Mouse (Mus musculus) neural tube, embryonic 14.5 days (tissue): ENCODE measurements around the gene Stat5a. TPM values are rescaled to one million over a fixed set of nuclear protein-coding genes. Genes with fewer than 3 reads are reported as not detected.

Experiments
- ATAC-seq: fragments of 200-750 bp; cut with Nextera tagmentation; 2 replicates; pipeline ENCODE4 v1.8.0; 2017; ENCODE audit warnings: low read depth, mild to moderate bottlenecking, moderate TSS enrichment, moderate library complexity
- H3K27ac ChIP-seq: fragments of 300-500 bp; sonication (generic); 2 replicates; pipeline ENCODE4 v1.5.1; 2014; ENCODE audit warnings: low read depth, mild to moderate bottlenecking, control low read depth, low read length, moderate library complexity, mixed read lengths
- H3K27me3 ChIP-seq: fragments of 300-500 bp; sonication (generic); 2 replicates; pipeline ENCODE4 v1.6.1; 2014; ENCODE audit warnings: low read length; ENCODE audit not compliant: control insufficient read depth, insufficient read depth
- H3K36me3 ChIP-seq: fragments of 300-500 bp; sonication (generic); 2 replicates; pipeline ENCODE4 v1.6.1; 2014; ENCODE audit warnings: low read length, mixed read lengths; ENCODE audit not compliant: control insufficient read depth, insufficient read depth
- H3K4me1 ChIP-seq: fragments of 300-500 bp; sonication (generic); 2 replicates; pipeline ENCODE4 v1.6.1; 2014; ENCODE audit warnings: low read length; ENCODE audit not compliant: control insufficient read depth, insufficient read depth
- H3K4me2 ChIP-seq: fragments of 300-500 bp; sonication (generic); 2 replicates; pipeline ENCODE4 v1.6.1; 2014; ENCODE audit warnings: mild to moderate bottlenecking, low read depth, low read length, control low read depth
- H3K4me3 ChIP-seq: fragments of 300-500 bp; sonication (generic); 2 replicates; pipeline ENCODE4 v1.5.1; 2014; ENCODE audit warnings: low read depth, low read length, control low read depth, mixed read lengths
- H3K9ac ChIP-seq: fragments of 300-500 bp; sonication (generic); replicated peaks from 2 replicates; pipeline ENCODE4 v1.6.1; 2014; ENCODE audit warnings: low read depth, mild to moderate bottlenecking, control low read depth, low read length, mixed read lengths
- H3K9me3 ChIP-seq: fragments of 300-500 bp; sonication (generic); 2 replicates; pipeline ENCODE4 v1.6.1; 2016; ENCODE audit warnings: low read length; ENCODE audit not compliant: control insufficient read depth
- WGBS: fragments of 180-500 bp; shearing (Covaris S2); extraction: QIAGEN DNeasy Blood & Tissue Kit; methylation state at CpG from one replicate; pipeline ENCODE4 v1.1.7; 2014; 5-methylcytosine and 5-hydroxymethylcytosine counted together
- polyA plus RNA-seq: library from polyadenylated mRNA; unstranded; fragments of >200 nt; fragmentation: Nextera tagmentation; extraction: Ambion mirVana; gene quantifications from 2 replicates; pipeline ENCODE4 v1.2.1, GENCODE M21; 2014

The Stat5a gene
- 1.3 and 1.8 TPM in 2 replicates for polyA plus RNA-seq

GRCm38 (mm10) chr11:100858935-100859578 is at the start of gene Stat5a:
Gene Stat5a (plus strand): TSS chr11:100859351.
- H3K4me3 ChIP-seq, result peak within 1 kb of the TSS; percentile 37
- H3K4me1 ChIP-seq, result no peaks in the 10 kb centered on the region
- no peaks in the 10 kb centered on the region for H3K9me3 ChIP-seq
- no peak for ATAC-seq
- H3K27me3 ChIP-seq, result peaks cover 9% of the 10 kb centered on the region; the same call in 1 of the 2 replicates
- WGBS, result 59% methylated on average over 9 of the region's 9 CpGs
- no peak within 1 kb of the TSS for H3K27ac ChIP-seq
- H3K36me3 ChIP-seq, result no peaks in the 10 kb centered on the region
- peak within 1 kb of the TSS; percentile 42; the same call in 1 of the 2 replicates for H3K9ac ChIP-seq
- peak within 1 kb of the TSS; percentile 52 for H3K4me2 ChIP-seq

- Histone ChIP-seq H3K4me1 (no peaks in the 10 kb centered on the region), H3K4me2 (no peak overlapping the region), H3K9me3 (no peaks in the 10 kb centered on the region), H3K9ac (no peak overlapping the region), H3K4me3 (no peak overlapping the region), H3K27ac (no peak overlapping the region), H3K27me3 (no peaks in the 10 kb centered on the region), H3K36me3 (no peaks in the 10 kb centered on the region)
- WGBS, result 80% methylated on average over 9 of the region's 9 CpGs
- ATAC-seq, result no peak
These were observed 48.6 kb upstream of the Stat5a start for GRCm38 (mm10) chr11:100810516-100810915.

GRCm38 (mm10) chr11:100811132-100811531 is 48.0 kb upstream of the Stat5a start:
- no peaks in the 10 kb centered on the region for H3K9me3 ChIP-seq
- no peak overlapping the region for H3K4me2 ChIP-seq
- no peaks in the 10 kb centered on the region for H3K36me3 ChIP-seq
- no peaks in the 10 kb centered on the region for H3K4me1 ChIP-seq
- 96% methylated on average over 2 of the region's 2 CpGs for WGBS
- no peak overlapping the region for H3K9ac ChIP-seq
- no peak overlapping the region for H3K4me3 ChIP-seq
- no peak overlapping the region for H3K27ac ChIP-seq
- no peaks in the 10 kb centered on the region for H3K27me3 ChIP-seq
- ATAC-seq, result no peak

- 73% methylated on average over 13 of the region's 13 CpGs for WGBS
- H3K4me3 ChIP-seq, result no peak overlapping the region
- no peak for ATAC-seq
- no peaks in the 10 kb centered on the region for H3K36me3 ChIP-seq
- H3K27ac ChIP-seq, result no peak overlapping the region
- peaks cover 5% of the 10 kb centered on the region; the same call in 1 of the 2 replicates for H3K4me1 ChIP-seq
- H3K9ac ChIP-seq, result no peak overlapping the region
- H3K9me3 ChIP-seq, result no peaks in the 10 kb centered on the region
- no peak overlapping the region for H3K4me2 ChIP-seq
- H3K27me3 ChIP-seq, result no peaks in the 10 kb centered on the region
These were observed 44.7 kb upstream of the Stat5a start for GRCm38 (mm10) chr11:100814498-100814897.

- no peak overlapping the region for H3K27ac ChIP-seq
- no peak overlapping the region for H3K4me2 ChIP-seq
- H3K27me3 ChIP-seq, result no peaks in the 10 kb centered on the region
- no peak overlapping the region for H3K4me3 ChIP-seq
- 74% methylated on average over 3 of the region's 3 CpGs for WGBS
- H3K9me3 ChIP-seq, result no peaks in the 10 kb centered on the region
- no peak overlapping the region for H3K9ac ChIP-seq
- no peak for ATAC-seq
- no peaks in the 10 kb centered on the region for H3K36me3 ChIP-seq
- peaks cover 5% of the 10 kb centered on the region; the same call in 1 of the 2 replicates for H3K4me1 ChIP-seq
These were observed 42.8 kb upstream of the Stat5a start for GRCm38 (mm10) chr11:100816342-100816741.

GRCm38 (mm10) chr11:100816801-100817200 is 42.4 kb upstream of the Stat5a start:
- H3K4me3 ChIP-seq, result no peak overlapping the region
- no peak for ATAC-seq
- peaks cover 5% of the 10 kb centered on the region; the same call in 1 of the 2 replicates for H3K4me1 ChIP-seq
- H3K27ac ChIP-seq, result no peak overlapping the region
- 65% methylated on average over 4 of the region's 4 CpGs for WGBS
- H3K9ac ChIP-seq, result no peak overlapping the region
- H3K27me3 ChIP-seq, result no peaks in the 10 kb centered on the region
- H3K4me2 ChIP-seq, result no peak overlapping the region
- no peaks in the 10 kb centered on the region for H3K9me3 ChIP-seq
- H3K36me3 ChIP-seq, result no peaks in the 10 kb centered on the region

- 34% methylated on average over 9 of the region's 9 CpGs for WGBS
- Histone ChIP-seq H3K4me1 (peaks cover 5% of the 10 kb centered on the region; the same call in 1 of the 2 replicates), H3K4me2 (no peak overlapping the region), H3K27me3 (no peaks in the 10 kb centered on the region), H3K9ac (no peak overlapping the region), H3K4me3 (no peak overlapping the region), H3K9me3 (no peaks in the 10 kb centered on the region), H3K27ac (no peak overlapping the region), H3K36me3 (no peaks in the 10 kb centered on the region)
- no peak for ATAC-seq
These were observed 41.8 kb upstream of the Stat5a start for GRCm38 (mm10) chr11:100817311-100817710.

GRCm38 (mm10) chr11:100818359-100819012 is 40.7 kb upstream of the Stat5a start:
- 92% methylated on average over 15 of the region's 15 CpGs for WGBS

GRCm38 (mm10) chr11:100819048-100819447 is 40.1 kb upstream of the Stat5a start:
- no peaks in the 10 kb centered on the region for H3K27me3 ChIP-seq
- no peak overlapping the region for H3K9ac ChIP-seq
- no peak overlapping the region for H3K4me2 ChIP-seq
- H3K4me1 ChIP-seq, result peaks cover 5% of the 10 kb centered on the region; the same call in 1 of the 2 replicates
- WGBS, result 76% methylated on average over 8 of the region's 8 CpGs
- H3K27ac ChIP-seq, result no peak overlapping the region
- no peaks in the 10 kb centered on the region for H3K36me3 ChIP-seq
- H3K9me3 ChIP-seq, result no peaks in the 10 kb centered on the region
- no peak overlapping the region for H3K4me3 ChIP-seq
- no peak for ATAC-seq

More at GRCm38 (mm10) chr11:100818359-100819012, 40.7 kb upstream of the Stat5a start:
- no peak overlapping the region for H3K27ac ChIP-seq
- no peaks in the 10 kb centered on the region for H3K36me3 ChIP-seq
- peaks cover 5% of the 10 kb centered on the region; the same call in 1 of the 2 replicates for H3K4me1 ChIP-seq
- H3K9ac ChIP-seq, result no peak overlapping the region
- H3K4me3 ChIP-seq, result no peak overlapping the region
- no peak for ATAC-seq
- no peak overlapping the region for H3K4me2 ChIP-seq
- H3K9me3 ChIP-seq, result no peaks in the 10 kb centered on the region
- H3K27me3 ChIP-seq, result no peaks in the 10 kb centered on the region
